In the genomic region with DNA sequence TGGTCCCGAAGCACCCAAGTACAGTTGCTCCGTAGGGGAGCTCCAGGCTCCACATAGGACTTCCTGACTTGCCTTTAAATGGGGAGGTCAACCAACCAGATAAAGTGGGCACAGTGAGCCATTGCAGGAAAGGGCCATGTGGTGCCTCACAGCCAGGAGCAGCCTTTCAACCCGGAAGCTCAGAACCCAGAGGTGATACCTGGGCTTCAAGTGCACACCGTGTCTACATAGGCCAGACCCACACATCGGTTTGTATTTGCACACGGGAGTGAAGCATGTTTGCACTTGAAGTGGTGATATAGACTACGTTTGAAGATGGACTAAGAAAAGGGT, we compare ENCODE assay signal across 8 mouse cellular contexts. TPM values are rescaled to one million over a fixed set of nuclear protein-coding genes. Genes with fewer than 3 reads are reported as not detected.
DNase-seq lines count a peak whose midpoint lies in the region; ATAC-seq and TF ChIP-seq lines count a peak whose summit lies in the region.

No protein-coding gene starts in this region.

- H3K36me3 ChIP-seq in lung, embryonic 14.5 days (ENCODE audit: insufficient read depth): no peaks in the 10 kb centered on the region
- no peaks in the 10 kb centered on the region for H3K36me3 ChIP-seq in forebrain, embryonic 10.5 days (replicated peaks)
- H3K36me3 ChIP-seq in intestine, postnatal 0 days (ENCODE audit: control insufficient read depth, insufficient read depth): no peaks in the 10 kb centered on the region

- DNase-seq in lung, embryonic 14.5 days: no peak
- no peak for DNase-seq in lung, postnatal 4 days
- DNase-seq in forebrain, embryonic 10.5 days (ENCODE audit: extremely low spot score, low spot score): no peak
- peak; percentile 2 to 3 for DNase-seq in natural killer cell, adult 2 months (ENCODE audit: low spot score in 2 of 2)
- no peak for DNase-seq in right cerebral cortex, postnatal 10 days (ENCODE audit: low spot score in 2 of 2)
- DNase-seq in adrenal gland, postnatal 4 days (ENCODE audit: low spot score in 2 of 2): no peak
- no peak for DNase-seq in gastrocnemius, adult 18-20 months (ENCODE audit: low spot score)

- WGBS in lung, embryonic 14.5 days: 35% methylated on average over 7 of the region's 7 CpGs
- 53% methylated on average over 7 of the region's 7 CpGs for WGBS in forebrain, embryonic 10.5 days
- WGBS in intestine, postnatal 0 days: 39% methylated on average over 7 of the region's 7 CpGs

- H3K9me3 ChIP-seq in lung, embryonic 14.5 days (ENCODE audit: low read depth, low read length): no peaks in the 10 kb centered on the region
- H3K9me3 ChIP-seq in forebrain, embryonic 10.5 days: no peaks in the 10 kb centered on the region
- no peaks in the 10 kb centered on the region for H3K9me3 ChIP-seq in intestine, postnatal 0 days (ENCODE audit: control insufficient read depth)

- TF ChIP-seq CTCF in lung, embryonic 14.5 days (IDR thresholded peaks at IDR 0.05; ENCODE audit: low read depth): no peak
- no peak for TF ChIP-seq CTCF in intestine, postnatal 0 days (IDR thresholded peaks at IDR 0.05; ENCODE audit: low read depth)

- no peaks in the 10 kb centered on the region for H3K4me1 ChIP-seq in lung, embryonic 14.5 days (ENCODE audit: insufficient read depth)
- peaks cover 6% of the 10 kb centered on the region; the same call in 1 of the 2 replicates for H3K4me1 ChIP-seq in forebrain, embryonic 10.5 days
- no peaks in the 10 kb centered on the region for H3K4me1 ChIP-seq in intestine, postnatal 0 days (replicated peaks; ENCODE audit: control insufficient read depth, insufficient read depth, low read length)

- peak overlapping the region; percentile 72 for H3K4me2 ChIP-seq in lung, embryonic 14.5 days
- H3K4me2 ChIP-seq in intestine, postnatal 0 days (replicated peaks; ENCODE audit: low read depth): peak overlapping the region; percentile 78

- no peaks in the 10 kb centered on the region for H3K27me3 ChIP-seq in lung, embryonic 14.5 days (ENCODE audit: insufficient read depth, low read length)
- H3K27me3 ChIP-seq in forebrain, embryonic 10.5 days (ENCODE audit: poor library complexity, severe bottlenecking): peaks cover 97% of the 10 kb centered on the region
- peaks cover under 1% of the 10 kb centered on the region; the same call in 1 of the 2 replicates for H3K27me3 ChIP-seq in intestine, postnatal 0 days (replicated peaks; ENCODE audit: control insufficient read depth, insufficient read depth, low read length)

- no peak; the same call in 1 of the 2 replicates for ATAC-seq in lung, embryonic 14.5 days (ENCODE audit: insufficient read depth)
- peak; percentile 85 for ATAC-seq in intestine, postnatal 0 days

- H3K27ac ChIP-seq in lung, embryonic 14.5 days (ENCODE audit: low read depth): no peak overlapping the region
- peak overlapping the region; percentile 88 for H3K27ac ChIP-seq in forebrain, embryonic 10.5 days
- no peak overlapping the region for H3K27ac ChIP-seq in intestine, postnatal 0 days (ENCODE audit: low read depth, low read length)

- H3K4me3 ChIP-seq in lung, embryonic 14.5 days (ENCODE audit: low read depth, low read length): peak overlapping the region; percentile 56
- H3K4me3 ChIP-seq in forebrain, embryonic 10.5 days: peak overlapping the region; percentile 64
- peak overlapping the region; percentile 54 for H3K4me3 ChIP-seq in intestine, postnatal 0 days (ENCODE audit: low read depth, low read length)

- peak overlapping the region; percentile 60; the same call in 1 of the 2 replicates for H3K9ac ChIP-seq in lung, embryonic 14.5 days
- no peak overlapping the region for H3K9ac ChIP-seq in intestine, postnatal 0 days (ENCODE audit: low read depth, low read length)

RNA-seq across cellular contexts. Expression of gene Prps2, which starts 0.3 kb away (rescaled TPM):
- 27.9 and 31.8 TPM in 2 replicates for polyA plus RNA-seq in lung, embryonic 14.5 days (2014; fragmentation: Nextera tagmentation; extraction: Ambion mirVana)
- 25.8 and 28.1 TPM in 2 replicates for polyA plus RNA-seq in forebrain, embryonic 10.5 days (2016; fragmentation: Nextera tagmentation; extraction: Ambion mirVana)
- 10.1 and 10.2 TPM in 2 replicates for polyA plus RNA-seq in intestine, postnatal 0 days (2015; fragmentation: Nextera tagmentation; extraction: Ambion mirVana)
- 10 to 100 TPM; 30.6 to 37.5 TPM for total RNA-seq in adrenal gland, postnatal 4 days (2021)
- total RNA-seq in gastrocnemius, adult 18-20 months (2021): 1 to 10 TPM; 1.6 to 1.9 TPM

RNA-seq across cellular contexts. Expression of gene Tlr7, which starts 52.5 kb away (rescaled TPM):
- polyA plus RNA-seq in lung, embryonic 14.5 days (2014; fragmentation: Nextera tagmentation; extraction: Ambion mirVana): 0.59 and 0.62 TPM in 2 replicates
- polyA plus RNA-seq in forebrain, embryonic 10.5 days (2016; fragmentation: Nextera tagmentation; extraction: Ambion mirVana): 0.15 and 0.19 TPM in 2 replicates
- 0.84 and 1.3 TPM in 2 replicates for polyA plus RNA-seq in intestine, postnatal 0 days (2015; fragmentation: Nextera tagmentation; extraction: Ambion mirVana)
- 1 to 10 TPM; 2.2 to 3.9 TPM for total RNA-seq in adrenal gland, postnatal 4 days (2021)
- under 1 TPM; 0.66 to 0.95 TPM for total RNA-seq in gastrocnemius, adult 18-20 months (2021)

Comparison
In these comparisons a context has a peak if more than half of its experiments do, and no peak if none do; other contexts are left out.
1. DNase-seq: peak in natural killer cell, adult 2 months (2 of 2); none in lung, embryonic 14.5 days (single experiment), lung, postnatal 4 days (0 of 2), forebrain, embryonic 10.5 days (single experiment), right cerebral cortex, postnatal 10 days (0 of 2), adrenal gland, postnatal 4 days (0 of 2) and gastrocnemius, adult 18-20 months (single experiment).
2. Peak in every context shown above with its lines, with median percentiles within 50 percentile points of each other: H3K4me3 ChIP-seq.